Mouse (Mus musculus) neural tube, embryonic 15.5 days (tissue): Measurements from ENCODE around the gene Olfr45. TPM values are rescaled to one million over a fixed set of nuclear protein-coding genes. Genes with fewer than 3 reads are reported as not detected.
A peak's percentile ranks its signal among the peaks of the same experiment; 100 is the strongest.
"Not testable (repeated sequence)": the region's sequence is repeated elsewhere in the genome, so short reads cannot be mapped to it uniquely, and the experiment has no call there.

ENCODE experiments used
- ATAC-seq: fragments of 200-750 bp; cut with Nextera tagmentation; 2 replicates; pipeline ENCODE4 v1.8.0; 2017; ENCODE audit warnings: mild to moderate bottlenecking, moderate TSS enrichment, moderate library complexity; ENCODE audit not compliant: low FRiP score
- H3K27ac ChIP-seq: fragments of 300-500 bp; sonication (generic); replicated peaks from 2 replicates; pipeline ENCODE4 v1.5.1; 2015; ENCODE audit warnings: mild to moderate bottlenecking, inconsistent platforms
- H3K27me3 ChIP-seq: fragments of 300-500 bp; sonication (generic); replicated peaks from 2 replicates; pipeline ENCODE4 v1.6.1; 2015; ENCODE audit warnings: inconsistent platforms
- H3K36me3 ChIP-seq: fragments of 300-500 bp; sonication (generic); 2 replicates; pipeline ENCODE4 v1.6.1; 2015; ENCODE audit warnings: inconsistent platforms
- H3K4me1 ChIP-seq: fragments of 300-500 bp; sonication (generic); 2 replicates; pipeline ENCODE4 v1.6.1; 2015; ENCODE audit warnings: inconsistent platforms
- H3K4me2 ChIP-seq: fragments of 300-500 bp; sonication (generic); 2 replicates; pipeline ENCODE4 v1.6.1; 2015; ENCODE audit warnings: inconsistent platforms, mild to moderate bottlenecking, moderate library complexity
- H3K4me3 ChIP-seq: fragments of 300-500 bp; sonication (generic); replicated peaks from 2 replicates; pipeline ENCODE4 v1.5.1; 2015; ENCODE audit warnings: mild to moderate bottlenecking, inconsistent platforms
- H3K9ac ChIP-seq: fragments of 300-500 bp; sonication (generic); replicated peaks from 2 replicates; pipeline ENCODE4 v1.6.1; 2015; ENCODE audit warnings: mild to moderate bottlenecking, inconsistent platforms
- H3K9me3 ChIP-seq: fragments of 300-500 bp; sonication (generic); replicated peaks from 2 replicates; pipeline ENCODE4 v1.6.1; 2016; ENCODE audit warnings: inconsistent platforms
- WGBS: fragments of 180-500 bp; shearing (Covaris S2); methylation state at CpG from one replicate; pipeline ENCODE4 v1.1.7; 2015; ENCODE audit warnings: mixed read lengths; 5-methylcytosine and 5-hydroxymethylcytosine counted together
- polyA plus RNA-seq: library from polyadenylated mRNA; unstranded; fragments of >200 nt; fragmentation: Nextera tagmentation; extraction: Ambion mirVana; gene quantifications from 2 replicates; pipeline ENCODE4 v1.2.1, GENCODE M21; 2015

Gene Olfr45
- not detected in 2 replicates for polyA plus RNA-seq

- H3K4me1 ChIP-seq: no peaks in the 10 kb centered on the region
- H3K36me3 ChIP-seq: no peaks in the 10 kb centered on the region
- no peak within 1 kb of the TSS for H3K27ac ChIP-seq
- no peaks in the 10 kb centered on the region for H3K9me3 ChIP-seq
- no peak for ATAC-seq
- no peaks in the 10 kb centered on the region for H3K27me3 ChIP-seq
- H3K4me2 ChIP-seq: no peak within 1 kb of the TSS
- WGBS: 97% methylated on average over 1 of the region's 1 CpGs
- no peak within 1 kb of the TSS for H3K9ac ChIP-seq
- no peak within 1 kb of the TSS for H3K4me3 ChIP-seq
Measured at GRCm38 (mm10) chr7:140681651-140682050, at the start of gene Olfr45. TSS of gene Olfr45 (plus strand) at chr7:140681951.

- Histone ChIP-seq H3K27ac (no peak within 1 kb of the TSS), H3K9ac (no peak within 1 kb of the TSS), H3K4me2 (no peak within 1 kb of the TSS), H3K9me3 (no peaks in the 10 kb centered on the region), H3K27me3 (no peaks in the 10 kb centered on the region), H3K4me3 (no peak within 1 kb of the TSS), H3K4me1 (no peaks in the 10 kb centered on the region), H3K36me3 (no peaks in the 10 kb centered on the region)
- no peak for ATAC-seq
- 87% methylated on average over 1 of the region's 1 CpGs for WGBS
Measured at GRCm38 (mm10) chr7:140646152-140646551, 35.6 kb upstream of the Olfr45 start, which contains the start of gene Olfr53. TSS of gene Olfr53 (plus strand) at chr7:140646452.

GRCm38 (mm10) chr7:140659630-140660029 is 22.1 kb upstream of the Olfr45 start, which contains the start of gene Olfr539:
TSS of gene Olfr539 (plus strand) at chr7:140659930.
- ATAC-seq: no peak
- Histone ChIP-seq H3K4me2 (no peak within 1 kb of the TSS), H3K4me1 (no peaks in the 10 kb centered on the region), H3K9me3 (no peaks in the 10 kb centered on the region), H3K9ac (no peak within 1 kb of the TSS), H3K27me3 (no peaks in the 10 kb centered on the region), H3K27ac (no peak within 1 kb of the TSS), H3K4me3 (no peak within 1 kb of the TSS), H3K36me3 (no peaks in the 10 kb centered on the region)
- 72% methylated on average over 4 of the region's 4 CpGs for WGBS

- H3K4me2 ChIP-seq, H3K9me3 ChIP-seq, H3K36me3 ChIP-seq, H3K9ac ChIP-seq, ATAC-seq, H3K27ac ChIP-seq, H3K4me3 ChIP-seq, H3K4me1 ChIP-seq, H3K27me3 ChIP-seq: not testable (repeated sequence)
- 95% methylated on average over 3 of the region's 3 CpGs for WGBS
Measured at GRCm38 (mm10) chr7:140670693-140671092, 11.1 kb upstream of the Olfr45 start.

GRCm38 (mm10) chr7:140675863-140676262 is 5.9 kb upstream of the Olfr45 start:
- Histone ChIP-seq H3K9ac (0 out of 2 replicates have a peak overlapping the region, but pooled peaks have one; percentile 11), H3K9me3 (no peaks in the 10 kb centered on the region), H3K36me3 (no peaks in the 10 kb centered on the region), H3K4me3 (no peak overlapping the region), H3K4me1 (no peaks in the 10 kb centered on the region), H3K4me2 (peak overlapping the region; percentile 40), H3K27ac (no peak overlapping the region), H3K27me3 (no peaks in the 10 kb centered on the region)
- WGBS: 0% methylated on average over 6 of the region's 6 CpGs
- no peak for ATAC-seq

- not testable (repeated sequence) for ATAC-seq, H3K36me3 ChIP-seq, H3K27ac ChIP-seq, H3K4me1 ChIP-seq, H3K27me3 ChIP-seq, H3K4me2 ChIP-seq, H3K9me3 ChIP-seq, H3K4me3 ChIP-seq, H3K9ac ChIP-seq
- 74% methylated on average over 4 of the region's 4 CpGs for WGBS
Measured at GRCm38 (mm10) chr7:140679591-140679990, 2.2 kb upstream of the Olfr45 start.

- Histone ChIP-seq H3K27ac (no peak within 1 kb of the TSS), H3K4me2 (no peak within 1 kb of the TSS), H3K27me3 (no peaks in the 10 kb centered on the region), H3K9ac (no peak within 1 kb of the TSS), H3K4me1 (no peaks in the 10 kb centered on the region), H3K36me3 (no peaks in the 10 kb centered on the region), H3K4me3 (no peak within 1 kb of the TSS), H3K9me3 (no peaks in the 10 kb centered on the region)
- no peak for ATAC-seq
Measured at GRCm38 (mm10) chr7:140696967-140697366, 15.2 kb downstream of the Olfr45 start, which contains the start of gene Olfr541. TSS of gene Olfr541 (plus strand) at chr7:140697267.

GRCm38 (mm10) chr7:140706348-140706747 is 24.6 kb downstream of the Olfr45 start:
- 21% methylated on average over 2 of the region's 2 CpGs for WGBS
- Histone ChIP-seq H3K4me1 (no peaks in the 10 kb centered on the region), H3K27me3 (no peaks in the 10 kb centered on the region), H3K36me3 (no peaks in the 10 kb centered on the region), H3K4me3 (no peak overlapping the region), H3K27ac (no peak overlapping the region), H3K9me3 (no peaks in the 10 kb centered on the region), H3K4me2 (no peak overlapping the region), H3K9ac (no peak overlapping the region)
- no peak for ATAC-seq

GRCm38 (mm10) chr7:140707536-140708284 is 26.0 kb downstream of the Olfr45 start:
- Histone ChIP-seq H3K9ac (no peak overlapping the region), H3K36me3 (no peaks in the 10 kb centered on the region), H3K4me3 (no peak overlapping the region), H3K9me3 (no peaks in the 10 kb centered on the region), H3K4me1 (no peaks in the 10 kb centered on the region), H3K27ac (no peak overlapping the region), H3K4me2 (no peak overlapping the region), H3K27me3 (no peaks in the 10 kb centered on the region)
- 84% methylated on average over 6 of the region's 6 CpGs for WGBS
- no peak for ATAC-seq

- WGBS: 85% methylated on average over 7 of the region's 7 CpGs
- ATAC-seq: no peak
Measured at GRCm38 (mm10) chr7:140717155-140718055, 35.7 kb downstream of the Olfr45 start.

GRCm38 (mm10) chr7:140721095-140721494 is 39.3 kb downstream of the Olfr45 start:
- Histone ChIP-seq H3K9me3 (no peaks in the 10 kb centered on the region), H3K36me3 (no peaks in the 10 kb centered on the region), H3K4me2 (no peak overlapping the region), H3K4me3 (no peak overlapping the region), H3K27me3 (no peaks in the 10 kb centered on the region), H3K9ac (no peak overlapping the region), H3K4me1 (no peaks in the 10 kb centered on the region), H3K27ac (no peak overlapping the region)
- no peak for ATAC-seq
- WGBS: 82% methylated on average over 6 of the region's 6 CpGs

More at GRCm38 (mm10) chr7:140717155-140718055, 35.7 kb downstream of the Olfr45 start:
- Histone ChIP-seq H3K4me3 (no peak overlapping the region), H3K27ac (no peak overlapping the region), H3K36me3 (no peaks in the 10 kb centered on the region), H3K9me3 (no peaks in the 10 kb centered on the region), H3K4me2 (no peak overlapping the region), H3K9ac (no peak overlapping the region), H3K27me3 (no peaks in the 10 kb centered on the region), H3K4me1 (no peaks in the 10 kb centered on the region)

- no peak overlapping the region for H3K4me3 ChIP-seq
- H3K9ac ChIP-seq: no peak overlapping the region
- no peaks in the 10 kb centered on the region for H3K36me3 ChIP-seq
- no peaks in the 10 kb centered on the region for H3K4me1 ChIP-seq
- H3K9me3 ChIP-seq: no peaks in the 10 kb centered on the region
- no peak overlapping the region for H3K4me2 ChIP-seq
- H3K27me3 ChIP-seq: no peaks in the 10 kb centered on the region
- ATAC-seq: no peak
- H3K27ac ChIP-seq: no peak overlapping the region
Measured at GRCm38 (mm10) chr7:140725558-140725957, 43.8 kb downstream of the Olfr45 start.
